Mouse (Mus musculus) CH12.LX (cell line): Measurements from ENCODE around the gene Fbxw11.

Experiments
- POLR2AphosphoS2 ChIP-seq: IDR thresholded peaks from 2 replicates; pipeline ENCODE4 v1.6.1; 2011; ENCODE audit warnings: low read depth, low read length, improper control_type of control experiment
- USF1 ChIP-seq: IDR thresholded peaks from 2 replicates; pipeline ENCODE4 v1.6.1; 2014; ENCODE audit warnings: low read depth, mild to moderate bottlenecking, inconsistent platforms, low read length, improper control_type of control experiment

DNA sequence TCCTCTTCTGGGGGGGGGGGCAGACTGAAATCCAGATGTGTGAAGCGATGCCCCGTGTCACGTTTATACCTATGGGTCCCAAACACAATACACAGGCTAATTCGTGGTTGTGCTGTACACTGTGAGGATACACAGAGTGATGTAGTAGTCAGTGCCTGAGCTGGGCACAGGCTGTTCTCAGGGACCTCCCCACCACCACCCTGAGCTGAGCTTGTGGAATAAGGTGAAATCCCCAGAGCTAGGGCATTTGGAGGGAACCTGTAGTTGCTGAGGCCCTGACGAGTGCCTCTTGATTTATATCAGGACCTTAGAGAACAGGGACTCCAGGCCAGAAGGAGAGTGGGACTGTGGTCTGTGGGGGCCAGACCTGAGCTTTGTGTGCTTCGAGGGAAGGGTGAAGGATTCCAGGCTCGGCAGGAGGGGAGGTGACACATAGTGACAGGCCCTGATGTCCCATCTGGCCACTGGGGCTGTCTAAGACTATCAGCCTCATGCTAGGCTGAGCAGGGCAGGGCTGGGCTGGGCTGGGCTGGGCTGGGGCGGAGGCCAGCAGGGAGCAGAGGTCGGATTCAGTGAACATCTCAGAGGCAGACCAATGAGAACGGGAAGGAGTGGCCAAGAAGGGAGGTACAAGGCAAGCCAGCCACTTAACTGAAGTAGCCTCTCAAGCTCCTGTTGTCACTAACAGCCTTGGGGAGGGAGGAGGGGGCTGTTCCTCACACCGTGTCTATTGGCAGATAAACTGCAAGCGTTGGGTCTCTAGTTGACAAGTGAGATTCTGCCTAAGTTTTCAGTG, 40.8 kb upstream of the Fbxw11 start:
- no peak for TF ChIP-seq USF1
- TF ChIP-seq POLR2AphosphoS2, result no peak
